Mouse (Mus musculus) E14TG2a.4 (cell line): ENCODE measurements around the gene Dlx3.

Source experiments
- CTCF ChIP-seq: conservative IDR thresholded peaks from 2 replicates; pipeline ENCODE4 v1.5.1; 2014; ENCODE audit warnings: low read length
- NANOG ChIP-seq: IDR thresholded peaks from 2 replicates; pipeline ENCODE4 v1.6.1; 2014; ENCODE audit warnings: borderline replicate concordance, low read length, mixed read lengths

- TF ChIP-seq CTCF (no peak), NANOG (no peak)
Measured at GRCm38 (mm10) chr11:95119990-95120632, at the start of gene Dlx3.
